Mouse (Mus musculus) MEL-GATA-1-ER (cell line): Measurements from ENCODE around the gene Maml3.

Experiments used
- DNase-seq: peaks from one replicate; pipeline ENCODE4 v3.0.0-alpha.2; 2012; ENCODE audit warnings: low read depth; ENCODE audit errors: extremely low read depth

Maml3 gene

DNA sequence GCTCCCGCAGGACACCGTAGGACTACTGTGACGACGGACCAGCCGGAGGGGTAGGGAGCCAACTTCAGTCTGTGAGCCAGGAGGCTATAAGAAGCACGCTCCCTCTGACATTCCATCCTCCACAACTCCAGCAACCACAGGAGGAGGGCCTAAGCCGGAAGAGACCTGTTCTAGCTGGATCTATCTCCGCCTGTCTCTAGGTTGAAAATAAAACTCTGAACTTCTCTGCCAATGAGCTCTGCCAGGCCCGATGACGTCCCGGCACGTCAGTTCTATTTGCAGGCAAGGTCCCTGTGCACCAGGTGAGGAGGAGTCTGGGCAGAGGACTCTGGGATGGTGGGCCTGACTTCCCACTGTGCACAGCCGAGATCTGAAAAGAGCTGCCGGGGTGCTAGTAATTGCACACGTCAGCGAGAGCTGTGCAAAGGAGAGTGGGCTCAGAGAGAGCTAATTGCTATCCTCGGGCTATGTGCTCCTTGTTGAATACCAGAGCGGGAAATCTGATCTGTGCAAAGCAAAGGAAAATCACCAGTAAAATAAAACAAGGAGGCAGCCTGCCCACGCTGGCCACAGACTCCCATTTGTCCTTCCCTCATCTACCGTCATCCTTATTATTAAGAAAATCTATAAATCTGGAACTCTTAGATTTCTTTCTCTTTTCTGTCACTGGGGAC, 58.7 kb downstream of the Maml3 start:
- no peak for DNase-seq

DNA sequence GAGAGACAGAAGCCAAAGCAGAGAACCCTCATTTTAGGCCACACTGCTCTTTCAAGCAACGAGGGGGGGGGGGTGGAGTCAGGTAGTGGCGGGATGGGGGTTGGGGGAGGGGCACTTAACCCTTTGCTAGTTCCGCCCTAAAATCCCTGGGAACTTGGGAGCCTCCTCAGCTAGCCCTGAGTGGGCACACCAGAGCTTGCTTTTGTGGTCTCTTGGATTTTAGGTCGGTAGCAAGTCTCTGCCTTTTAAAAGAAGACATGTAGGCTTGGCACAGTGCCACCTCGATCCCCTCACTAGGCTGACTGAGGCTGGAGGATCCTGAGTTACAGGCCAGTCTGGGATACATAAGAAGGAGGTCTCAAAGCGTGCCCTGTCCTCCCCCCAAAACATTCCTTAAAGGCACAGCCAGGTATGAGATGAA, 59.6 kb downstream of the Maml3 start:
- DNase-seq = no peak

DNA sequence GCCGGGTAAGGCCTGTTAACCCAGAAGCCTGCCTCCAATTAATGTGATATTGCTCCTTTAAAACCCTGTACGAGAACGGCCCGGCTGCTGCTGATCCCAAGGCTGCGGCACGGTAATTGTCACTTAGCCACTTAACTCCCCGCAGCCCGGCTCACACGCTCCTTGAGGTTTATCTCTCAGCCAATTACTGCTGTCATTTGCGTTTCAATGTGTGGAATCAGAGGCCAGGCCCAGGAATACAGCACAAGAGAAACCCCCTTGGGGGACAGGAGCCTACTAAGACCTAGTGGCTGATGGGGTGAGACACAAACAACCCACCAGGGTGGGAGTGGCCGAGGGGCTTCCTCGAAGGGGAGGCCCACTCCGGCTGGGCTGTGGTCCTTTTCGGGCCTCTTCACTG, 60.2 kb downstream of the Maml3 start:
- DNase-seq = no peak

GRCm38 (mm10) chr3:52043847-52044246, 61.0 kb downstream of the Maml3 start:
- no peak for DNase-seq

GRCm38 (mm10) chr3:52042680-52043079, 62.2 kb downstream of the Maml3 start:
- no peak for DNase-seq

DNA sequence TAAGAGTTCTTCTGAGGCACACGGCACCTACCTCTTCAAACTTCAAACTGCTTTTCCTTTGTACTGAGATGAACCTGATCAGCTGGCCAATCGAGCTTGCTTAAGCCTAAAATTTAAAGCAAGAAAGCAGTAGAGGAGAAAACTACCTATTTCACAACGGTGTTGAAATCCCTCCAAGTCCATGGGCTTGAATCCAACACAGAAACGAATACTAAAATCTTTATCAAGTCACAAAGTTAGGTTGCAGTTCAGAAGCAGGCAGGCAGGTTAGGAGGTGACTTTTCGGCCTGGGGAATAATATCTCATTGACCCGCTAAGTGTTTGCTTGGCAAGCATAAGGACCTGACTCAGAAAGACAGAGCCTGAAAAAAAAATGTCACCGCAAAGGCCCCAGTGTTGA, 64.9 kb downstream of the Maml3 start:
- DNase-seq = no peak

- no peak for DNase-seq
Observed at GRCm38 (mm10) chr3:52037260-52037659, 67.6 kb downstream of the Maml3 start.

- no peak for DNase-seq
Observed at GRCm38 (mm10) chr3:52035404-52035803, 69.5 kb downstream of the Maml3 start.

DNA sequence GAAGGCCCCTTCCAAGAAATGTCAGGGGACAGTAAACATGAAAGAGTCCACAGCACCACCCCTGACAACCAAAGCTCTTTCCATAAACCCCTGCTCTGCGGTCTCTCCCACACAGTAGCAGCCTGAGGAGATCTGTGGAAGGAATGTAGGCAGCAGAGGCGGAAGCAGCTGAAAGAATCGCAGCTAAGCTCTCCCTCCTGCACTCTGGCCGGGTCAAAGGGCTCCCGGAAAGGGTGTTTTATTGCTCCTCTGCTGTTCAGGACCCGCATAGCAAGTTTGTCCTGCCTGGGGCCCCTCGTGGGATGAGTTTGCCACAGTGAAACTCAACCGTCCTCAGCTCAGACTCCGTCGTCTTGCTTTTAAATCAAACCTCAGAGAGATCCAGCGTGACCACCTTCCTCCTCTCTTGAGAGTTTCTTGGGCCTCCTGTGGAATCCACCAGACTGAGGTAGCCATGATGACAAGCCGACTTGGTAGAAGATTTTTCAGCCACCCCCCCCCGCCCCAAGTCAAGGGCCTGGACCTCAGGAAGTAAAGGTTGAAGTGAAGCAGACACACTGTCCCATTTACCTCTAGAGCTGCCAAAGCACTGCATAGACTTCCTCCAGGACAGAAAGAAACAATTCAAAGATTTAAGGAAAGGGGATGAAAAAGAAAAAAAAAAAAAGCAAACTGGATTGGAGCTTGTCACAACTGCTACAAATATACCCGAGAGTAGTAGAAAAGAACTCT, 70.9 kb downstream of the Maml3 start:
- DNase-seq = no peak

- DNase-seq = no peak
Observed at GRCm38 (mm10) chr3:52031327-52031726, 73.5 kb downstream of the Maml3 start.

GRCm38 (mm10) chr3:52030114-52030513, 74.8 kb downstream of the Maml3 start:
- DNase-seq = no peak

DNA sequence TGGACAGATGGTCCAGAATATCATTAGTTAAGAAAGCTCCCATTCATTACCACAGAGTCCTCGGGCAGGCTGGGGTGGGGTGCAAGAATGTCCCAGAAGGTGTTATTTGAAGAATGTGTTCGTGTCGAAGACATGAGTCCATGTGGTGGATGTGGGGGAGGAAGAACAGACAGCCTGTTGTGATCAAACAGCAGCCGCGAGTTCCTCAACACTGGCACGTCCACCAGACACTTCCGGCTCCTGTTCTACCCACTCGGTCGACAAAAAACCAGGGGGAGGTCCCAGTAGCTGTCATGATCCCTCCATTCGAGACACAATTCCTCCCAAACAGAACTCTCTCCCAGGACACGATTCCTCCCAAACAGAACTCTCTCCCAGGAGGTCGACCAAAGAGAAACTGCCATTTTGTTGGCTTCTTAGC, 75.2 kb downstream of the Maml3 start:
- no peak for DNase-seq

- DNase-seq = no peak
Observed at GRCm38 (mm10) chr3:52027972-52028371, 76.9 kb downstream of the Maml3 start.

- no peak for DNase-seq
Observed at GRCm38 (mm10) chr3:52022486-52022885, 82.4 kb downstream of the Maml3 start.

GRCm38 (mm10) chr3:52018103-52018439, 86.8 kb downstream of the Maml3 start:
- no peak for DNase-seq

DNA sequence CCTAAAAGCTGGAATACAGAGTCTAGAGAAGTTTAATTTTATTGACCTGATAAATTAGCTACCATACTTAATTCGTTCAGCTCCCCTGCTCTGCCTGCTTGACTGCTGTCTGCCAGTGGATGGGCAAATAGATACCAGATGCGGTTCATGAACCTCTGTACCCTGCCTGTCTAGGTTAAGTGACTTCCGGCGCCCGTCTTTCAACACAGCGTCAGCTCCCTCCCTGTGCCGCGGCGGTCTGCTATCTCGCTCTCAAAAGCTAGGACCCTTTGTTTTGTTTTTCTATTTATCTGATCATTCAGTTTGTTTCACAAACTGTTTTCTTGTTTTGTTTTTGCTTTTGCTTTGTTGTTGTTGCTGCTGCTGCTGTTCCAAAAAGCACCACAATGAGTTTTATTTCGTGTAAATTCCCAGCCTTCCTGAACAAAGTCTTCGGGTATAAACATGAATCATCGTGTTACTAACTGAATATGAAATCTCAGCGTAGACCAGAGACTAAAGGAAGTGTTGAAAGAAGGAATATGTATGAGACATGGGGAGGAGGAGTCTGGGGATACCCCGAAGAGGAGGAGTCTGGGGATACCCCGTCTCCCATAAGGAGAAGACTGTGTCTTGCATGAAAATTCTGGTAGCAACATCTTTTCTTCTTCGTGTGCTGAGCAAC, 87.3 kb downstream of the Maml3 start:
- no peak for DNase-seq

DNA sequence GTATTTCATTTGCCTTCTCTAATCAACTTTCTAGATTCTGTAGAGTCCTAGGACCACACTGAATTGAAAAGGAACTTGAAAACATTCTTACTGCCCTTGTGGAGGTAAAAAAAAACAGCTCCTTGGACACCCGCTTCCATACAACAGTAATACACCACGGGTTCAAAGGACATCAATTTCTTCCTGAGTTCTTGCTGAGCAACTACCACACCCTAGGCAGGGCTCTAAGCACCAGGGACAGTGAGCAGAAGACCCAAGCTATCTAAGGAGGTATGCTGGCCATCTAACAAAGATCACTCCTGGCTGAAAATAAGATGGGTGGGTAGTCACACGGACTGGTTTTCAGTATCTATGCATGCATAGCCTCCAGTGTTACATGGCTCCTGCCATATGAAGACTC, 88.7 kb downstream of the Maml3 start:
- DNase-seq = no peak

GRCm38 (mm10) chr3:52015556-52015955, 89.3 kb downstream of the Maml3 start:
- no peak for DNase-seq

DNA sequence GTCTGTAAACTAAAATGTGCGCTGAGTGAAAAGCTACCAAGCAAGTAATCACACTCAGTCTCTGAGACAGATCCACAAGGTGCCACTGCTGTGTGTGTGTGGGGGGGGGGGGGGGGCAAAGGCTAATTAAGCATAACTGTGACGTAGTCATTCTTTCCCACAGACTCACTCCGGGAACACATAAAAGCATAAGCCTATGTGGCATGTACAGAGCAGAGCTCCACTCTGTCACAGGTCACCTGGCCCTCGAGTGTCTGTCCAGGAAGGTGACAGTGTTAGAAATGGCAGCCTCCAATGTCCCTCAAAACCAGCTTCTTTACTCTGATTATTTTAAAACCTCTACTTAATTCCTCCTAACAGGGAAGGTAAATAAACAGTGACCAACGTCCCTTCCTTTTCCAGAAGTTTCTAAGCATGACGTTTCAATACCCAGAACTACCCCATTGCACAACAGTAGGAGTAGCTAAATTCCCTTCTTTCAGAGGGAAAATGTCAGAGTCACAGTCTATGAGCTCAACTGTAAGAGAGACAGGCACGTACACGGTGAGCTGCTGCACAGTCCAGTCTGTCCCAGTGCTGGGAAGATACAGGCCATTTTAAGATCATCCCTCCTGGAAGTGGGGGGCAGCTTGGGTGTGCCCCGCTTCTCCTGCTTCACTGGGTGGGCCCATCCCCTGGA, 93.7 kb downstream of the Maml3 start:
- no peak for DNase-seq

DNA sequence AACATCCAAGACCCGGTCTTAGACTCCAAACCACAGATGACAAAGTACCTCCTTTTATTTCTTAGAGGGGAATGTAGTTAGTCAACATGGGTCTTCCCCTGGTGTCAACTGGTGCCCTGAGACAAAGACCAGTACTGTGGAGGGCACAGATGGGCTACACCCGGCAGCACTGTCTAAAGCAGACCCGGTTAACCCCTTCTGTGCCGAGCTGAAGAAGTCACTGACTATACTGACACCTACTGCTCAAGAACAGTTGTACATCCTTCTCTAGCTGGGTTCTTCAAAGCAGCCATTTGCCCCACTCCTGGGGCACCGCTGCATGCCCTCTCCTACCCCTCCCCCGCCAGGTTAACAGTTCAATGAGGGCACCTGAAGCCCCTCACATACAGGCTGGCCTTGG, 95.6 kb downstream of the Maml3 start:
- no peak for DNase-seq

- DNase-seq = peak; percentile 21
Observed at GRCm38 (mm10) chr3:52007602-52008252, 97.1 kb downstream of the Maml3 start.
